In the genomic region with DNA sequence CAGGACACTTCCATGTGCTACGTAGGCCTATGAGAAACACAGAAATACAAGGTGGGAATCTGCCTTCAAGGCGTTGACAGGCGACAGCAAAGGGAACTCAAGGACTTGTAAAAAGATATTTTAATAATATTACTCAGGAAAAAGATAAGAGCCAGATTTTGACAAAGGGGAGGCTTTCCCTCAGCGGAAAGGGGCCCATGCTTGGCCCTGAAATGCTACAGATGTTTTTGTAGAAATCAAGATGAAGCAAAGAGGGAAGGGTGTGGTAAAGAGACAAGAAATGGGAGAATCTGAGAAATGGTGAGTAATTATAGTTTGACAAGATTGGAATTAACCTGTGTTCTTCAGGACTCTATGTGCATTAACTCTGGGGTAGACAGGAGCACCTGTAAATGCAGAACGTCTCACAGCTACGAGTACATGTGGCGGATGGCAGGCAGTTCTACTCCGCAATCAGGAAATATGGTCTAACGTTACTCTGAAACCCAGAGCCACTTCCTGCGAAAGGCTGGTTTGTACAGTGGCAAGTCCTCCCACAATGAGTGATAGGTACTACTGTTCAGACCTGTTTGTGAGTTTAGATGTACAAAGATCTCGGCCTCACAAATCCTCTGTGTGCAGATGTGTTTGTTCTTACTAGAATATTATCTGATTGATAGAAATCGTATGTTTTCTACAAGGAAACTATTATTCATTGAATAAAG, we compare ENCODE assay signal across 19 mouse cellular contexts. TPM values are rescaled to one million over a fixed set of nuclear protein-coding genes. Genes with fewer than 3 reads are reported as not detected.
DNase-seq lines count a peak whose midpoint lies in the region; ATAC-seq lines count a peak whose summit lies in the region.
"Had no signal": no experiment of that assay in that cellular context is flagged by ENCODE, and none has a peak within 500 bp of the region (broad histone marks: within the 10 kb centered on the region; RNA-seq: fewer than 3 reads in every experiment).

No protein-coding gene starts in this region.

- no peak overlapping the region for H3K4me3 ChIP-seq in liver, embryonic 16.5 days (ENCODE audit: low read depth, low read length)
- no peak overlapping the region for H3K4me3 ChIP-seq in liver, embryonic 12.5 days
- H3K4me3 ChIP-seq in midbrain, embryonic 16.5 days (ENCODE audit: low read depth, low read length): no peak overlapping the region
- H3K4me3 ChIP-seq: forebrain, embryonic 12.5 days; heart, embryonic 15.5 days; limb, embryonic 10.5 days had no signal

- no peak overlapping the region for H3K9ac ChIP-seq in liver, embryonic 16.5 days (ENCODE audit: low read depth, low read length)
- no peak overlapping the region for H3K9ac ChIP-seq in liver, embryonic 12.5 days
- no peak overlapping the region for H3K9ac ChIP-seq in midbrain, embryonic 16.5 days (ENCODE audit: low read depth, low read length)
- H3K9ac ChIP-seq: forebrain, embryonic 12.5 days; heart, embryonic 15.5 days had no signal

- DNase-seq in thymus, postnatal 25 days: peak; percentile 79
- DNase-seq in retina, embryonic 14.5 days (ENCODE audit: low spot score): no peak
- no peak for DNase-seq in cerebellum, postnatal 36 days
- DNase-seq: adrenal gland, postnatal 14 days; cerebellum, postnatal 25 days; gastrocnemius, postnatal 14 days; kidney, postnatal 10 days; layer of hippocampus, adult 9-11 months; midbrain, embryonic 14.5 days had no signal

- no peaks in the 10 kb centered on the region for H3K9me3 ChIP-seq in liver, embryonic 16.5 days (replicated peaks; ENCODE audit: control insufficient read depth, low read length)
- H3K9me3 ChIP-seq in liver, embryonic 12.5 days (replicated peaks): peaks cover 3% of the 10 kb centered on the region; the same call in 1 of the 2 replicates
- no peaks in the 10 kb centered on the region; the same call in 1 of the 2 replicates for H3K9me3 ChIP-seq in midbrain, embryonic 16.5 days (replicated peaks; ENCODE audit: control insufficient read depth, low read length, poor library complexity, severe bottlenecking)
- H3K9me3 ChIP-seq: forebrain, embryonic 12.5 days; heart, embryonic 15.5 days; limb, embryonic 10.5 days had no signal

- WGBS in liver, embryonic 16.5 days (ENCODE audit: insufficient replicate concordance): 25% methylated on average over 12 of the region's 12 CpGs
- WGBS in liver, embryonic 12.5 days (ENCODE audit: insufficient replicate concordance): 42% methylated on average over 12 of the region's 12 CpGs
- WGBS in midbrain, embryonic 16.5 days: 95% methylated on average over 12 of the region's 12 CpGs

- peak; percentile 27; the same call in 1 of the 2 replicates for ATAC-seq in liver, embryonic 16.5 days (ENCODE audit: low read depth)
- no peak for ATAC-seq in liver, embryonic 12.5 days
- ATAC-seq in activated CD4-positive, CD25-positive, alpha-beta regulatory T cell, adult 4 months: peak; percentile 93
- peak; percentile 44; the same call in 1 of the 2 replicates for ATAC-seq in megakaryocyte-erythroid progenitor cell, adult 5-6 weeks (replicated peaks; ENCODE audit: low FRiP score, low TSS enrichment, poor library complexity, severe bottlenecking)
- no peak for ATAC-seq in midbrain, embryonic 16.5 days

- peak overlapping the region; percentile 18 for H3K4me2 ChIP-seq in liver, embryonic 16.5 days (ENCODE audit: low read depth, low read length)
- H3K4me2 ChIP-seq in liver, embryonic 12.5 days: no peak overlapping the region
- H3K4me2 ChIP-seq in midbrain, embryonic 16.5 days (ENCODE audit: low read length): no peak overlapping the region
- H3K4me2 ChIP-seq: forebrain, embryonic 12.5 days; heart, embryonic 15.5 days had no signal

- H3K27me3 ChIP-seq in liver, embryonic 16.5 days (ENCODE audit: control insufficient read depth, insufficient read depth, low read depth, low read length): no peaks in the 10 kb centered on the region
- no peaks in the 10 kb centered on the region for H3K27me3 ChIP-seq in liver, embryonic 12.5 days (replicated peaks)
- no peaks in the 10 kb centered on the region for H3K27me3 ChIP-seq in midbrain, embryonic 16.5 days (ENCODE audit: control insufficient read depth, insufficient read depth, low read depth, low read length)
- H3K27me3 ChIP-seq: CH12.LX; forebrain, embryonic 12.5 days; heart, embryonic 15.5 days had no signal

- H3K36me3 ChIP-seq in liver, embryonic 16.5 days (ENCODE audit: control insufficient read depth, insufficient read depth): no peaks in the 10 kb centered on the region
- H3K36me3 ChIP-seq in liver, embryonic 12.5 days: peaks cover 27% of the 10 kb centered on the region
- peaks cover 35% of the 10 kb centered on the region for H3K36me3 ChIP-seq in midbrain, embryonic 16.5 days (ENCODE audit: control insufficient read depth, insufficient read depth, low read length)

- no peaks in the 10 kb centered on the region; the same call in 1 of the 2 replicates for H3K4me1 ChIP-seq in liver, embryonic 16.5 days (ENCODE audit: control insufficient read depth, low read depth, low read length)
- H3K4me1 ChIP-seq in liver, embryonic 12.5 days: peaks cover 7% of the 10 kb centered on the region
- H3K4me1 ChIP-seq in midbrain, embryonic 16.5 days (ENCODE audit: control insufficient read depth, insufficient read depth, low read length): no peaks in the 10 kb centered on the region
- H3K4me1 ChIP-seq: forebrain, embryonic 12.5 days; heart, embryonic 15.5 days; limb, embryonic 10.5 days had no signal

- H3K27ac ChIP-seq in liver, embryonic 16.5 days (ENCODE audit: low read length): no peak overlapping the region
- H3K27ac ChIP-seq in liver, embryonic 12.5 days: no peak overlapping the region
- no peak overlapping the region for H3K27ac ChIP-seq in midbrain, embryonic 16.5 days (ENCODE audit: low read length)
- H3K27ac ChIP-seq: forebrain, embryonic 12.5 days; heart, embryonic 15.5 days; limb, embryonic 10.5 days; stomach, postnatal 0 days had no signal

RNA-seq across cellular contexts. Expression of a gene that starts 7.9 kb away (rescaled TPM):
- polyA plus RNA-seq in liver, embryonic 16.5 days (2015; fragmentation: Nextera tagmentation; extraction: Ambion mirVana): 5.6 and 5.8 TPM in 2 replicates
- 7.6 TPM in 2 replicates for polyA plus RNA-seq in liver, embryonic 12.5 days (2016; fragmentation: Nextera tagmentation; extraction: Ambion mirVana)
- 10 to 100 TPM; 35.3 to 39.2 TPM for polyA plus RNA-seq in activated CD4-positive, CD25-positive, alpha-beta regulatory T cell, adult 4 months (2017; shearing (Covaris generic))
- total RNA-seq in megakaryocyte-erythroid progenitor cell, adult 5-6 weeks (2014; fragmentation: Nextera tagmentation): 8.0 and 11.6 TPM in 2 replicates
- 11.7 and 19.5 TPM in 2 replicates for total RNA-seq in megakaryocyte-erythroid progenitor cell, adult 5-6 weeks (2017)
- polyA plus RNA-seq in midbrain, embryonic 16.5 days (2015; fragmentation: Nextera tagmentation; extraction: Ambion mirVana): 49.1 and 51.6 TPM in 2 replicates

RNA-seq across cellular contexts. Expression of a gene that starts 8.0 kb away (rescaled TPM):
- 33.7 and 36.0 TPM in 2 replicates for polyA plus RNA-seq in liver, embryonic 16.5 days (2015; fragmentation: Nextera tagmentation; extraction: Ambion mirVana)
- 33.8 and 37.2 TPM in 2 replicates for polyA plus RNA-seq in liver, embryonic 12.5 days (2016; fragmentation: Nextera tagmentation; extraction: Ambion mirVana)
- polyA plus RNA-seq in activated CD4-positive, CD25-positive, alpha-beta regulatory T cell, adult 4 months (2017; shearing (Covaris generic)): 100 to 1,000 TPM; 138 to 151 TPM
- 31.9 and 53.7 TPM in 2 replicates for total RNA-seq in megakaryocyte-erythroid progenitor cell, adult 5-6 weeks (2014; fragmentation: Nextera tagmentation)
- total RNA-seq in megakaryocyte-erythroid progenitor cell, adult 5-6 weeks (2017): 24.8 and 43.2 TPM in 2 replicates
- 104 and 107 TPM in 2 replicates for polyA plus RNA-seq in midbrain, embryonic 16.5 days (2015; fragmentation: Nextera tagmentation; extraction: Ambion mirVana)

RNA-seq across cellular contexts. Expression of a gene that starts 28.4 kb away (rescaled TPM):
- polyA plus RNA-seq in liver, embryonic 16.5 days (2015; fragmentation: Nextera tagmentation; extraction: Ambion mirVana): 9.7 and 10.6 TPM in 2 replicates
- 17.7 and 18.3 TPM in 2 replicates for polyA plus RNA-seq in liver, embryonic 12.5 days (2016; fragmentation: Nextera tagmentation; extraction: Ambion mirVana)
- 10 to 100 TPM; 67.6 to 72.8 TPM for polyA plus RNA-seq in activated CD4-positive, CD25-positive, alpha-beta regulatory T cell, adult 4 months (2017; shearing (Covaris generic))
- total RNA-seq in megakaryocyte-erythroid progenitor cell, adult 5-6 weeks (2014; fragmentation: Nextera tagmentation): 29.9 and 48.9 TPM in 2 replicates
- total RNA-seq in megakaryocyte-erythroid progenitor cell, adult 5-6 weeks (2017): 39.2 and 44.8 TPM in 2 replicates
- polyA plus RNA-seq in midbrain, embryonic 16.5 days (2015; fragmentation: Nextera tagmentation; extraction: Ambion mirVana): 37.5 and 40.4 TPM in 2 replicates

RNA-seq across cellular contexts. Expression of a gene that starts 57.9 kb away (rescaled TPM):
- 22.8 and 23.3 TPM in 2 replicates for polyA plus RNA-seq in liver, embryonic 16.5 days (2015; fragmentation: Nextera tagmentation; extraction: Ambion mirVana)
- polyA plus RNA-seq in liver, embryonic 12.5 days (2016; fragmentation: Nextera tagmentation; extraction: Ambion mirVana): 26.5 and 29.9 TPM in 2 replicates
- 10 to 100 TPM; 65.3 to 71.7 TPM for polyA plus RNA-seq in activated CD4-positive, CD25-positive, alpha-beta regulatory T cell, adult 4 months (2017; shearing (Covaris generic))
- total RNA-seq in megakaryocyte-erythroid progenitor cell, adult 5-6 weeks (2014; fragmentation: Nextera tagmentation): 40.4 and 53.3 TPM in 2 replicates
- 33.4 and 40.3 TPM in 2 replicates for total RNA-seq in megakaryocyte-erythroid progenitor cell, adult 5-6 weeks (2017)
- polyA plus RNA-seq in midbrain, embryonic 16.5 days (2015; fragmentation: Nextera tagmentation; extraction: Ambion mirVana): 6.7 and 6.8 TPM in 2 replicates

Comparison
In these comparisons a context has a peak if more than half of its experiments do, and no peak if none do; other contexts are left out.
1. ATAC-seq: peak in liver, embryonic 16.5 days (single experiment), activated CD4-positive, CD25-positive, alpha-beta regulatory T cell, adult 4 months (single experiment) and megakaryocyte-erythroid progenitor cell, adult 5-6 weeks (single experiment); none in liver, embryonic 12.5 days (single experiment) and midbrain, embryonic 16.5 days (single experiment).